Mouse (Mus musculus): ENCODE data around the gene Acin1. TPM values are rescaled to one million over a fixed set of nuclear protein-coding genes. Genes with fewer than 3 reads are reported as not detected.

The Acin1 gene
- polyA plus RNA-seq, 1 experiment from 2014 or later = 120 TPM

GRCm38 (mm10) chr14:54720041-54720440 lies 33.3 kb upstream of the Acin1 start:
- Histone ChIP-seq H3K27ac (ENCODE audit: low read length) (no peak overlapping the region), H3K4me1 (ENCODE audit: insufficient read depth, low read length) (no peaks in the 10 kb centered on the region), H3K36me3 (ENCODE audit: insufficient read depth, low read length) (no peaks in the 10 kb centered on the region), H3K27me3 (ENCODE audit: insufficient read depth, low read length) (no peaks in the 10 kb centered on the region), H3K4me2 (replicated peaks; ENCODE audit: low read depth, low read length) (no peak overlapping the region), H3K4me3 (ENCODE audit: low read length) (no peak overlapping the region), H3K9ac (replicated peaks; ENCODE audit: low read length) (no peak overlapping the region), H3K9me3 (ENCODE audit: low read length) (no peaks in the 10 kb centered on the region)
- WGBS = 88% methylated on average over 11 of the region's 11 CpGs
- ATAC-seq (ENCODE audit: low FRiP score, low TSS enrichment) = no peak

- Histone ChIP-seq H3K9me3 (ENCODE audit: low read length) (no peaks in the 10 kb centered on the region), H3K9ac (replicated peaks; ENCODE audit: low read length) (no peak overlapping the region), H3K4me3 (ENCODE audit: low read length) (no peak overlapping the region), H3K36me3 (ENCODE audit: insufficient read depth, low read length) (no peaks in the 10 kb centered on the region), H3K27ac (ENCODE audit: low read length) (no peak overlapping the region), H3K4me1 (ENCODE audit: insufficient read depth, low read length) (peaks cover 5% of the 10 kb centered on the region; the same call in 1 of the 2 replicates), H3K4me2 (replicated peaks; ENCODE audit: low read depth, low read length) (no peak overlapping the region), H3K27me3 (ENCODE audit: insufficient read depth, low read length) (no peaks in the 10 kb centered on the region)
- no peak for ATAC-seq (ENCODE audit: low FRiP score, low TSS enrichment)
- WGBS = 71% methylated on average over 1 of the region's 1 CpGs
These were observed 28.7 kb upstream of the Acin1 start for GRCm38 (mm10) chr14:54715402-54715801.

- H3K9ac ChIP-seq (replicated peaks; ENCODE audit: low read length) = 0 out of 2 replicates have a peak overlapping the region, but pooled peaks have one; percentile 2
- H3K4me3 ChIP-seq (ENCODE audit: low read length) = peak overlapping the region; percentile 36
- no peaks in the 10 kb centered on the region for H3K9me3 ChIP-seq (ENCODE audit: low read length)
- peak overlapping the region; percentile 59 for H3K4me2 ChIP-seq (replicated peaks; ENCODE audit: low read depth, low read length)
- peak; percentile 53 for ATAC-seq (ENCODE audit: low FRiP score, low TSS enrichment)
- no peak overlapping the region for H3K27ac ChIP-seq (ENCODE audit: low read length)
- peaks cover 5% of the 10 kb centered on the region; the same call in 1 of the 2 replicates for H3K4me1 ChIP-seq (ENCODE audit: insufficient read depth, low read length)
- no peaks in the 10 kb centered on the region for H3K27me3 ChIP-seq (ENCODE audit: insufficient read depth, low read length)
- H3K36me3 ChIP-seq (ENCODE audit: insufficient read depth, low read length) = no peaks in the 10 kb centered on the region
- 2% methylated on average over 15 of the region's 15 CpGs for WGBS
These were observed 27.9 kb upstream of the Acin1 start for GRCm38 (mm10) chr14:54714617-54715081.

- Histone ChIP-seq H3K4me1 (ENCODE audit: insufficient read depth, low read length) (peaks cover 5% of the 10 kb centered on the region; the same call in 1 of the 2 replicates), H3K4me3 (ENCODE audit: low read length) (peak overlapping the region; percentile 36), H3K9ac (replicated peaks; ENCODE audit: low read length) (no peak overlapping the region), H3K27ac (ENCODE audit: low read length) (no peak overlapping the region), H3K27me3 (ENCODE audit: insufficient read depth, low read length) (no peaks in the 10 kb centered on the region), H3K9me3 (ENCODE audit: low read length) (no peaks in the 10 kb centered on the region), H3K4me2 (replicated peaks; ENCODE audit: low read depth, low read length) (peak overlapping the region; percentile 59), H3K36me3 (ENCODE audit: insufficient read depth, low read length) (no peaks in the 10 kb centered on the region)
- 0% methylated on average over 13 of the region's 13 CpGs for WGBS
- ATAC-seq (ENCODE audit: low FRiP score, low TSS enrichment) = peak; percentile 72; the same call in 1 of the 2 replicates
These were observed 27.4 kb upstream of the Acin1 start for GRCm38 (mm10) chr14:54714121-54714520.

- WGBS = 43% methylated on average over 8 of the region's 8 CpGs
- no peak overlapping the region for H3K9ac ChIP-seq (replicated peaks; ENCODE audit: low read length)
These were observed 26.1 kb upstream of the Acin1 start for GRCm38 (mm10) chr14:54712861-54713260.

GRCm38 (mm10) chr14:54712074-54712473 lies 25.3 kb upstream of the Acin1 start, which contains the start of gene Cebpe:
Gene Cebpe (minus strand): TSS chr14:54712174.
- ATAC-seq (ENCODE audit: low FRiP score, low TSS enrichment) = no peak
- Histone ChIP-seq H3K27ac (ENCODE audit: low read length) (no peak within 1 kb of the TSS), H3K27me3 (ENCODE audit: insufficient read depth, low read length) (no peaks in the 10 kb centered on the region), H3K4me3 (ENCODE audit: low read length) (no peak within 1 kb of the TSS), H3K4me1 (ENCODE audit: insufficient read depth, low read length) (peaks cover 5% of the 10 kb centered on the region; the same call in 1 of the 2 replicates), H3K36me3 (ENCODE audit: insufficient read depth, low read length) (no peaks in the 10 kb centered on the region), H3K9me3 (ENCODE audit: low read length) (no peaks in the 10 kb centered on the region), H3K9ac (replicated peaks; ENCODE audit: low read length) (no peak within 1 kb of the TSS), H3K4me2 (replicated peaks; ENCODE audit: low read depth, low read length) (no peak within 1 kb of the TSS)
- WGBS = 86% methylated on average over 7 of the region's 7 CpGs

More at GRCm38 (mm10) chr14:54712861-54713260, 26.1 kb upstream of the Acin1 start:
- Histone ChIP-seq H3K36me3 (ENCODE audit: insufficient read depth, low read length) (no peaks in the 10 kb centered on the region), H3K4me3 (ENCODE audit: low read length) (no peak overlapping the region), H3K27me3 (ENCODE audit: insufficient read depth, low read length) (no peaks in the 10 kb centered on the region), H3K9me3 (ENCODE audit: low read length) (no peaks in the 10 kb centered on the region), H3K4me2 (replicated peaks; ENCODE audit: low read depth, low read length) (no peak overlapping the region), H3K4me1 (ENCODE audit: insufficient read depth, low read length) (peaks cover 5% of the 10 kb centered on the region; the same call in 1 of the 2 replicates), H3K27ac (ENCODE audit: low read length) (no peak overlapping the region)
- ATAC-seq (ENCODE audit: low FRiP score, low TSS enrichment) = no peak

GRCm38 (mm10) chr14:54709054-54709453 lies 22.3 kb upstream of the Acin1 start:
- Histone ChIP-seq H3K9me3 (ENCODE audit: low read length) (no peaks in the 10 kb centered on the region), H3K4me2 (replicated peaks; ENCODE audit: low read depth, low read length) (no peak overlapping the region), H3K27me3 (ENCODE audit: insufficient read depth, low read length) (no peaks in the 10 kb centered on the region), H3K4me1 (ENCODE audit: insufficient read depth, low read length) (peaks cover 5% of the 10 kb centered on the region; the same call in 1 of the 2 replicates), H3K9ac (replicated peaks; ENCODE audit: low read length) (no peak overlapping the region), H3K4me3 (ENCODE audit: low read length) (no peak overlapping the region), H3K36me3 (ENCODE audit: insufficient read depth, low read length) (no peaks in the 10 kb centered on the region), H3K27ac (ENCODE audit: low read length) (no peak overlapping the region)
- WGBS = 89% methylated on average over 9 of the region's 9 CpGs
- no peak for ATAC-seq (ENCODE audit: low FRiP score, low TSS enrichment)

- Histone ChIP-seq H3K36me3 (ENCODE audit: insufficient read depth, low read length) (no peaks in the 10 kb centered on the region), H3K27ac (ENCODE audit: low read length) (no peak overlapping the region), H3K4me2 (replicated peaks; ENCODE audit: low read depth, low read length) (no peak overlapping the region), H3K4me3 (ENCODE audit: low read length) (no peak overlapping the region), H3K9ac (replicated peaks; ENCODE audit: low read length) (no peak overlapping the region), H3K27me3 (ENCODE audit: insufficient read depth, low read length) (no peaks in the 10 kb centered on the region), H3K4me1 (ENCODE audit: insufficient read depth, low read length) (no peaks in the 10 kb centered on the region), H3K9me3 (ENCODE audit: low read length) (no peaks in the 10 kb centered on the region)
- no peak for ATAC-seq (ENCODE audit: low FRiP score, low TSS enrichment)
- WGBS = 47% methylated on average over 17 of the region's 17 CpGs
These were observed 20.0 kb upstream of the Acin1 start for GRCm38 (mm10) chr14:54706589-54707320.

GRCm38 (mm10) chr14:54705844-54706243 lies 19.1 kb upstream of the Acin1 start:
- no peak overlapping the region for H3K4me2 ChIP-seq (replicated peaks; ENCODE audit: low read depth, low read length)
- WGBS = 53% methylated on average over 5 of the region's 5 CpGs
- H3K27ac ChIP-seq (ENCODE audit: low read length) = no peak overlapping the region
- no peaks in the 10 kb centered on the region for H3K36me3 ChIP-seq (ENCODE audit: insufficient read depth, low read length)
- no peaks in the 10 kb centered on the region for H3K4me1 ChIP-seq (ENCODE audit: insufficient read depth, low read length)
- no peak for ATAC-seq (ENCODE audit: low FRiP score, low TSS enrichment)
- H3K9ac ChIP-seq (replicated peaks; ENCODE audit: low read length) = no peak overlapping the region
- no peak overlapping the region for H3K4me3 ChIP-seq (ENCODE audit: low read length)
- H3K27me3 ChIP-seq (ENCODE audit: insufficient read depth, low read length) = no peaks in the 10 kb centered on the region
- no peaks in the 10 kb centered on the region for H3K9me3 ChIP-seq (ENCODE audit: low read length)

GRCm38 (mm10) chr14:54703207-54703606 lies 16.5 kb upstream of the Acin1 start:
- no peak for ATAC-seq (ENCODE audit: low FRiP score, low TSS enrichment)
- WGBS = 53% methylated on average over 10 of the region's 10 CpGs
- no peaks in the 10 kb centered on the region for H3K9me3 ChIP-seq (ENCODE audit: low read length)
- no peak overlapping the region for H3K9ac ChIP-seq (replicated peaks; ENCODE audit: low read length)
- no peak overlapping the region for H3K4me3 ChIP-seq (ENCODE audit: low read length)
- no peaks in the 10 kb centered on the region for H3K27me3 ChIP-seq (ENCODE audit: insufficient read depth, low read length)
- no peaks in the 10 kb centered on the region for H3K36me3 ChIP-seq (ENCODE audit: insufficient read depth, low read length)
- no peaks in the 10 kb centered on the region for H3K4me1 ChIP-seq (ENCODE audit: insufficient read depth, low read length)
- no peak overlapping the region for H3K27ac ChIP-seq (ENCODE audit: low read length)
- no peak overlapping the region for H3K4me2 ChIP-seq (replicated peaks; ENCODE audit: low read depth, low read length)

All from kidney, embryonic 16.5 days (tissue).